Mouse (Mus musculus): ENCODE measurements around the gene Dusp5.

Dusp5 gene

DNA sequence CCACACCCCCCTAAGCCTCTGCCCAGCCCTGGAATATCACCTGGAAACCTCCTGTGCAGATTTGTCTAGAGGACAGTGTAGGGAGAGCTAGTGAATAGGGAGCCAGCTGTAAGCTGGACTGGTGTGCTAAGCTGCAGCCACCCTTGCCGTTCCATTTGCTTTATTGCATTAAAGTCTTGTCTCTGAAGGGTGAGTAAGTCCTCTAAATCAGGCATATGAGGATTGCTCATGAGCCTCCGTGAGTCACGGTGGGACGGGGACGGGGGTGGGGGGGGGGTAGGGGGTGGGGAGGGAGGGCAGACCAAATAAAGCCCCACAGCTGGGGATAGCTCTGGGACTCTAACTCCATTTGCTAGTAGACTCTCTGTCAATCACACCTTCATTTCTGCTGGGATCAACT is 14.7 kb downstream of the Dusp5 start:
- no peak for DNase-seq (ENCODE audit: extremely low spot score)

DNA sequence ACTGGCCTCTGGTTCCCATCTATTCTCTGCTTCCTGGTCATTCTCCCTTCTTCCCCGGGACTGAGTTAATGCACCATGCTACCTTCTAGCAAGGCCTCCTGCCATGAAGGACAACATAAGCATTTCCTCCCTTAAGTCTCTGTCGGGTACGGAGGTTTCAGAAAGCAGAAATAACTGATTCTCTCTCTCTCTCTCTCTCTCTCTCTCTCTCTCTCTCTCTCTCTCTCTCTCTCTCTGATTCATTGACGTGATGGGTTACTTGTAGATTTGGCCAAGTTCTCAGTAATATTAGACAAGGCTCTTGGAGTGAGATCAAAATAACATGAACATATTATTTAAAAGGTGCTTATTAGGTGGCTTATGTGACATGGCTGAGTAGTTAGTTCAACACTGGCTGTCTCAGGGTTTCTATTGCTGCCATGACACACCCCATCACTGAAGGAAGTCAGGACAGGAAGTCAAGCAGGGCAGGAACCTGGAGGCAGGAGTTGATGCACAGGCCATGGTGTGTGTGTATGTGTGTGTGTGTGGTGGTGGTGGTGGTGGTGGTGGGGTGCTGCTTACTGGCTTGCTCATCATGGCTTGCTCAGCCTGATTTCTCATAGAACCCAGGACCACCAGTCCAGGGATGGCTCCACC is 16.1 kb downstream of the Dusp5 start:
- no peak for DNase-seq (ENCODE audit: extremely low spot score)

DNA sequence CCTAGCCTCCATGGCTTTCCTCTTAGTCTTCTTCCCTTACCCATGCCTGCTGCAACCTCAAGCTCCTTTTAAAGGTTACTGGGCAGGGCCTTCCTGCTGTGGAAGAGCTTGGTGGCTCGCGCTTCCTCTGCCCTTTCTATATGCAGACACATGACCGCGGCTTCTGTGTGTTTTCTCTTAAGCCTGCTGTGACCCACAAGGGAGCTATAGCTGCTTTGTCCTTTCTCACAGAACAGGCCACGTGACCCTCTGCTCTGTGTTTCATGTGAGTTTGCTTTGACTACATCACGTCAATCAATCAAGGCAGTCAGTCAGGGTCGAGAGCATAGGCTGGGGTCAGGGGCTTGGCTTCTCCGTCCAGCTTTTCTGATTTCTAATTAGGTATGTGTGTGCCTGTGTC is 18.7 kb downstream of the Dusp5 start:
- DNase-seq (ENCODE audit: extremely low spot score): peak; percentile 31

DNA sequence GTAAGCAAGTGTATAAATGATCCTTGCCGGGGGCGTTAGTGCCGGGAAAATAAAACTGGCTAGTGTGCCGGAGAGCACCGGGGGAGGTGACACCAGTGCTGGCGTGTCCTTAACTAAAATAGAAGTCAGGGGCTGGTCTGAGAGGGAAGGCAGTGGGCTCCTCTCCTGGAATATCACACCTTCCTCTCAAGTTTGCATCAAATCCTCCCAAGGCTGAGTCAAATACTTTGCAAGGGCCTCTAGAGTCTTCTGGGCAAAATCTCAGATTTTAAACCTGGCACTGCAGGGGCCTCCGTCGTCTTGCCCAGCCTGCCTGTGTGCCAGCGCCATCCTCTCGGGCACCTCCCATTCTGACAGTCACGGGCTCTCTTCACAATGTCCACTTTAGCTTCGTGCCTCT is 22.1 kb downstream of the Dusp5 start:
- no peak for DNase-seq (ENCODE audit: extremely low spot score)

DNA sequence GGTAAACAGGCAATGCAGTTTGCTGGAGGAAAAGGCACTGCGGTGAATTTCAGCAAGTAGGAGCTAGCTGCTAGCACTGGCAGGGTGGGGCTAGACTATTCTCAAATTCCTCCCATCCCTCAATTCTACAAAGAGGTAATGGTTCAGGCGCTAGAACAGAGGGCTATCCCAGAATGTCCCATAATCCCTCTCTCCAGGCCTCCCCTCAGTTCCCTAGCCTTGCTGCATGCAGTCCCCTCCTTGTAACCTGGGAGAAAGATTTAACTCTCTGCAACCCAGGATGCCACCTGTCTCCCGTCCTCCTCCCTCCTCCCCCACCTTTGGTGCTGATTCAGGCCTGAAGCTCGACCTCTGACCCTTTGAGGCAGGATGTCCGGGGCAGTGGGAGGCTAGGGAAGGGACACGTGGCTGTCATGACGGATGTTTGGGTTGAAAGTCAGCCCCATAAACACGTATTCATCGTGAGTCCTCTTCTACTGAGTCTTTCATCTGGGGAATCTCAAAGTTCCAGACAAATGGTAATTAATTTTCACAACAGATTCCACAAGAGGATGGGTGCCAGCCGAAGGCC is 23.4 kb downstream of the Dusp5 start:
- peak; percentile 47 for DNase-seq (ENCODE audit: extremely low spot score)

DNA sequence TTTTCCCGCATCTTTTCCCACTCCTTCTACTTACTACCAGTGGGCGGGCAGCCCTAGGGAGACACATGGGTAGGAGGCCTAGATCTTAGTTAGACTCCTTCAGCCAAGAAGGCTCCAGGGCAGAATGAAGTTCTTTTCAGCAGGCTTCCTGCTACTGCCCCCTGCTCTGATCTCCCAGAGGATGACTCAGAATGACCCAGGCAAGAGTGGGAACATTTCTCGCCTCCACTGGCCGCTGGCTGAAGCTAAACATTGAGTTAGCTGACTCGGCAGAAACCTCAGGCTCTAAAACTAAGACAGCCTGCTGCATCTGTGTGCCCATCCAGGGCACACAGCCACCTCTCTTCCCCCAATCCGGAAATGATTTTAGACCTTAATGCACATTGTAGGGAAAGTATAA is 23.9 kb downstream of the Dusp5 start:
- peak; percentile 16 for DNase-seq (ENCODE audit: extremely low spot score)

DNA sequence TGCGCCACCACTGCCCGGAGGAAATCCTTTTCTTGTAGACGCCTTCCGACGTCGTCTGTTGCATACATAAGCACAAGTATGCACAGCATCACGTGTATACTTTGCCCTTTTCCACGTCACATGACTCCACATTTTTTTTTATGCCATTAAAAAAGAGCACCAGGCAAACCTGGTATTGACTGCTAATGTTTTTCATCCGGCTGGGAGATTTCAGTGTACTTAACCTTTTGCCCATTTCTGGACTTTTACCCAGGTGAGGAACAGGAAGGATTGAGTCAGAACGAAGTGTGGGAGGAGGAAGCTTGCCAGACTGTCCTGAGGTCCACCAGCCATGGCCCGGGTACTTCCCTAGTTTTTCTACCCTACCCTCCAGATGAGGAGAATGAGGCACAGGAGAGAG is 25.5 kb downstream of the Dusp5 start:
- no peak for DNase-seq (ENCODE audit: extremely low spot score)

DNA sequence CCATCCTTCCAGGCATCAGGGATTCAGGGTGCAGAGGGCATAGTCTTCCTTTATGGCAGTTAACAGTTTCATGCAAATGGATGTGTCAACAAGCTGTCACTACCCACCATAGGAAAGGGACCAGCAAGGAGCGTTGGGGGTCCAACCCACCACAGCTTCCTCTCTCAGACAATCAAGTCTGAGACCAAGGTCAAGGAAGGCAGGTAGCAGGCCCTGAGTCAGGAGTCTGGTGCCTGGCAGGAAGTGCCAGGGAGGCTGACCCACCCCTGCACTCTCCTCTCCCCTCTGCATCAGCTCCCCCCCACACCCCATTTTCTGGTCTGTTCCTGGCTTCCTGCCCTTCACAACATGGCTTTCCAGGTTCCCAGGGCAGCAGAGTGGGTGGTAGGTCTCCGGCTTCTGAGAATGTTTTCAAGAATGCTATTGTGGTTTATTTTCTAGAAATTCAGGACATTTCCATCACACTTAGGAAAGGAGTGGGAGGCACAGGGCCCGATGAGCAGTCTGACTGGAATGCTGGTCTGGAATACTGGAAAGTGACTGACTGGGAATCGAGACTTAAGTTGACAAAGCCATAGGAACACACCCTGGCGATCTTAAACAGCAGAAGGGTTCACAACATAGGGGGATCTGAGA is 26.2 kb downstream of the Dusp5 start:
- no peak for DNase-seq (ENCODE audit: extremely low spot score)

DNA sequence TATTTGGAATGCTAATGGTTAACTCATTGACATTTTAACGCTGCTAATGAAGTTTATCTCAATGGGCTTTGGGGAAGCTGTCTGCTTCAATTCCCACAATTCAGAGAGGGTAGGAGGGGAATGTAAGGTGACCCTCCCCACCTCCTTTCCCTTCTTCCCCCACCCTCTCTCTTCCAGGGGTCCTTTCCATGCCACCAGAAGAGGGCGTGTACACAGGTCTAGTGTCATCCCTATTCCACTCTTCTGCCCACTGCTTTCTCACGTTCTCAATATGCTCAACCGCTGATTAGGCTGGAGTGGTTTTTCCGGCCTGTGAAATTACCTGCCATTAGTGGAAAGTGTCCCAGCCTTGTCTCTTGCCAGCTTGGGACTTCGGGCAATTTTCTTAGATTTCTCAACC is 27.9 kb downstream of the Dusp5 start:
- DNase-seq (ENCODE audit: extremely low spot score): no peak

DNA sequence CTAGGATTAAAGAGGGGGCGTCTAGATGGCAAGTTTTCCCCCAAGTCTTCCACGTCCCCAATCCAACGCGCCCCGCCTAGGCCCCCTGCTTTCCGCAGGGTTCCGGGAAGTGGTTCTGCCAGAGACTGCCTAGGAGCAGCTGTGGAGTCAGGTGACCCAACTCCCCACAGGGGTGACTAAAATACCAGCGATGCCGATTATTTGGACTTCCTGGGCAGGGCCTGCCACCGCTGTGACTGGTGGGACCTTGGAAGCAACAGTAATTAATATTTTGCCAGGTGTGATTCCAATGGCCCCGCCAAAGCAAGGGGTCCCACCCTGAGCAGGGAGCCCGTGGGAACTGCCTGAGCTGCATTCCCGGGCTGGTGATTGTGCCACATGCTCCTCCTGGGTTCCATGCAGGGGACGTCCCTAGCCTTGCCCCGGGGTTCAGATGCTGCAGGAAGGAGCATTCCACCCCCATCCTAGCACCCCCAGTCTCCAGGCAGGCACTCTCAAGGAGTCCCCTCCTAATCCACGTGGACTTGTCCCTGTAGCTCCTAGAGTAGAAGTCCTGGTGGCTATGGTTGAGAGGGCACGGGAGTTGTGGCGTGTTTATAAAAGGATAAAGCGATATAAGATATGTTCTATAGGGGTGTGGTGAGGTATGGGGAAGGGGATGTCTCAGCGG is 28.5 kb downstream of the Dusp5 start:
- DNase-seq (ENCODE audit: extremely low spot score): peak; percentile 24

DNA sequence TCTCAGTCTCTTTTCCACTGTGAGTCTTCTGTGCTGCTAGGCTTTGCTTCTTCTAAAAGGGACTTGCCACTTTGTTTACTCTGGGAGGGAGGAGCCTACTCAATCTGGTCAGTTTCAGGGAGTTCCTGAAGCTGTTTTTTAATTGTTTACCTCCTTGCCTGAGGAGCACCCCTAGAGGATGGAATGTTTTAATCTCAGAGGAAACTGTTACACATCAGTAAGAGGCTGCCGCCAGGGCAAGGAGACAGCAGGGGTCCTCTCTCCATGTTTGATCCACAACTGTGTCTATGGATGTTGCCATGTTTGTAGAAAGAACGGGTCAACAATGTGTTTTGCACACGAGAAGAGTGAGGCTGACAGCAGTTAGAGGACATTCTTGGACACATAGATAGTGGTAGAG is 31.5 kb downstream of the Dusp5 start:
- no peak for DNase-seq (ENCODE audit: extremely low spot score)

DNA sequence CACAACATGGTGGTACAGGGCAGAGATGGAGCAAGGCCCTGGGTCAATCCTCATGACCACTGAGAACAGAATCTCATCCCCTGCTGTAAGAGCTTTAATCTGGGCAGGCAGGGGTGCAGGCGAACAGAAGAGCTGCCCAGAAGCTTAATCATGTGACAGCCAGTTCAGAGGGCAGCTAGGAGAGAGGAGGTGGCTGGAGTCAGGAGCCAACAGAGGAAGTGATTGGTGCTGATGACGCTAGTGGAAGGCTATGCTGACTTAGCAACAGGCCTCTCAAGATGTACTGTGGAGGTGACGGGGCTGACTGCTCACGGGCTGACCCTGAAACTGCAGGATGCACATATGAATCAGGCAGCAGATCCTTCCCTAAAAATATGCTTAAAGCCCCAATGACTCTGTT is 35.3 kb downstream of the Dusp5 start:
- DNase-seq (ENCODE audit: extremely low spot score): no peak

DNA sequence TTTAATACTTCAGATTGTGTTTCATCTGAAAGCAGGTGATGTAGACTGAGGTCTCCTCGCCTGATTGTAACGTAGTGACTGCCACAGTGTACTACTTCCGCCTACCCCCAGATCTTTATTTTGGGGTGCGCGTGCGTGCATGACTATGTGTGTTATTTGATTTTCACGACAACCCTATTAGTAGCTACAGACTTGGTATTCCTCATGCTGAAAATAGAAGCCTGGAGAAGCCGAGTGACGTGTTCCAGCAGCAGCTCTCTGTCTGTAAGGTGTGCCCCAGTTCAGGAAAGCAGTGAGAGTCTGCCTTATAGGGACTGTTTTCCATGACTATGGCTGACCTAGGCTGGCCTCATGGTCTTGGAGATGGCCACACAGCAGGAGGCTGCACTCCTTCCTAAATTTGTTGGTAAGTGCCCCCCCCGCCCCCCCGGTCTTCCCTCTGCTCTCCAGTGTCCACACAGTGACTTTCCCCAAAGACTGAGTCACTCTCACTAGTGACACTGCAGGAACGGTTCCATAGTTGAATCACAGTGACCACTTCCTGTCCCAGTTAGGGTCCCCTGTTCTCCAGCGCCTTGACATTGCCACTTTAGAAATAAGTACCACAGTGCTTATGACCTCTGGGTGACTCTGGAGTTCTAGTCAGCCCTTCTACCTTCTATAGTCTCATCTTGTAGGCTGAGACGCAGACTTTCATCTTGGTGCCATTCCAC is 36.8 kb downstream of the Dusp5 start:
- DNase-seq (ENCODE audit: extremely low spot score): no peak

DNA sequence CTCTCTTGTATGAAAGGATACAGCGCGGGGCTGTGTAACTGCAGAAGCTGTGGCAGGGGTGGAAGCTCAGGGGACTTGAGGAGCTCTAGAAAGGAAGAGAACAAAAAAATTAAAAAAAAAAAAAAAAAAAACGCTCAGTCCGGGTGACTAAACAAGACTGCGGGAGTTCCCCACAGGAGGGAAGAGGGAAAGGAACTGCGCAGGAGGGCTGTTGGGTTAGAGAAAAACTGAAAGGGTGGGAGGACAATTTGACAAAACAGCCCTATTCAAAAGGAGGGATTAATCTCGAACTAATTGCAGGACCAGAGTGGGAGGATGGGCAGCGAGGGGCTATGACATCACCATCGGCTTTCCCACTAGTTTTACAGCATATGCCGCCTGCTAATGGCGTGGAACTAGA is 39.0 kb downstream of the Dusp5 start:
- no peak for DNase-seq (ENCODE audit: extremely low spot score)

DNA sequence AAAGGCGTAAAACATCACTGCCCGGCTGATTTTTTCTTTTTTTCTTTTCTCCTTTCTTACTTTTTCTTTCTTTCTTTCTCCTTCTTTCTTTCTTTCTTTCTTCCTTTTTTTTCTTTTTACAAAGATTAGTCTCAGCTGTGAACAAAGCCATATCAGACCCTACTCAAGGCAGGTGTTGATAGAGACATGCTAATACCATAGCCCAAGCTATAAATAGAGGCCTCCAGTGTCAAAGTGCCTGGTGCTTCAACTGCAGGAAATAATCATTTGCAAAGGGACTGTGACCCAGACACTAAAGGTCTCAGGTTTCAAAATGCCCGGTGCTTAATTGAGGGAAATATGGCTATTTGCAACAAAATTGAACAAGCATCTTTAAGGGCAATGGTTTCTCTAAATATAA is 39.6 kb downstream of the Dusp5 start:
- no peak for DNase-seq (ENCODE audit: extremely low spot score)

DNA sequence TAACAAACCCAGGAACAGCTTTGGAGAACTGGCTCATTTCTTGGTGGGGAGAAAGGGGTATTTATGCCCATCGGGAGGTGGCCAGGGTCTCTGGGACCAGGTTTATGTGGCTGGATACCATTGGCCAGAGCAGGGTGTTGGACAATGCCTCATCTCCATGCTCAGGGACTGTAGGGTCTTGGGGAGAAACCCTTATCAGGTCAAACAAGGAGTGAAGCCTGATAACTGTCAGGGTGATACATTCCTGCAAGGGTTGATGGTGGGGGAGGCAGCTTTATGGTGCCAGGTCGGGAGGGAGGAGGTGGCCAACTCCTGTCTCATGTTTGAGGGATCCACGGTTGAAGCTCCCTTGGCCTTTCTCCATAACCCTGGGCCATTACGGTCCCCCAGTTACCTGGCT is 42.1 kb downstream of the Dusp5 start:
- no peak for DNase-seq (ENCODE audit: extremely low spot score)

DNA sequence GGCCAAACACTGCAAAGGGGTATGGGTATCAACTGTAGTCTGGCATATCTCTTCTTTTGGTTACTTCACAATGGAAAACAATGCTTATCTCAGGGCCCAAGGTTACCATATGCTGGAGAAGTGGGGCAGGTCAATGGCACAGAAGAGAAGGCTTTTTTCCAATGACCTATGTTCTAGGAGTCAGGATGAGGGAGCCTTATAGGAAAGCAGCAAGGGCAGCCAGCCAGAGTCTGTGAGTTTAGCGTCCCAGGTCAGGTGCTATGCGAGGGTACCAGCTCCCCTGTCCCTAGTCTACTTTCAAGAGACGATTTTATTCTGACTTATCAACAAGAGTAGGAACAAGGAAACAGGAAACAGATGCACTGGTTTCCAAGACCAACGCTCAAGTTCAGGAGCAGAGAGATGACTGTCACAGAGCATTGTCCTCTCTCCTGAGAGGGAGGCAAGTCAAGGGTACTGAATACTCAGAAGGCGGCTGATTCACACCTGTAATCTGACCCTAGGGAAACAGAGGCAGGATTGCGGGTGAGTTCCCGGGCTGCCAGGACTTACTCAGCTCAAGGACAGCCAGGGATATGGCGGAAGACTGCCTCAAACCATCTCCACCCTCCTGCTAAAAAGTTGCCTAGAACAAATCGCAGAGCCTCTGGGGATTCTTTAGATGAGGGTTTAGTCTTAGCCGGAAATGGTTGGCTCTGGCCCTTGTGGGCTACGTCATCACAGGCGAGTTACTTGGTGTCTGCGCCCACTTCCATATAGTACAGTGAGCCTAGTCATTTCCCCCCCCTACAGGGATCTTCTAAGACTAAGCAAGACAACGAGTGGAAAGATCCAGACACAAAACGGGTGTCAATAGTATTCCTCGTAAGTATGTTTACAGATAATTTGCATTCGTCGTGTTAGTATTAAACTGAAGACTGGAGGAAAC is 42.9 kb downstream of the Dusp5 start:
- DNase-seq (ENCODE audit: extremely low spot score): no peak

DNA sequence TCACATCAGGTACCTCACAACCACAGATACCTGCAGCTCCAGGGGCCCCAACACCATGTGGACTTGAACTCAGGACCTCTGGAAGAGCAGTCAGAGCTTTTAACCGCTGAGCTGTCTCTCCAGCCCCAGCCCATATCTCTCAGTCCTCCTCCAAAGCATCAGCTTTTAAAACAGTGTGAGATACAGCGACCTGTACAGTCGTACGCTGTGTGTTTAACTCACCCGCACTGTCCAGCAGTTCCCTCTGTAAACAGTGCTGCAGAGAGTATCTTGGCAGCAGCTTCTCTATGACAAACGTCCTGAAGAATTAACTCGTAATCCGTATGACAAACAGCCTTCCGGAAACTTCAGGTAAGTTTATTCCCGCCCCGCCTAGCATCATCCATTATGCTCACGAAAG is 43.7 kb downstream of the Dusp5 start:
- no peak for DNase-seq (ENCODE audit: extremely low spot score)

DNA sequence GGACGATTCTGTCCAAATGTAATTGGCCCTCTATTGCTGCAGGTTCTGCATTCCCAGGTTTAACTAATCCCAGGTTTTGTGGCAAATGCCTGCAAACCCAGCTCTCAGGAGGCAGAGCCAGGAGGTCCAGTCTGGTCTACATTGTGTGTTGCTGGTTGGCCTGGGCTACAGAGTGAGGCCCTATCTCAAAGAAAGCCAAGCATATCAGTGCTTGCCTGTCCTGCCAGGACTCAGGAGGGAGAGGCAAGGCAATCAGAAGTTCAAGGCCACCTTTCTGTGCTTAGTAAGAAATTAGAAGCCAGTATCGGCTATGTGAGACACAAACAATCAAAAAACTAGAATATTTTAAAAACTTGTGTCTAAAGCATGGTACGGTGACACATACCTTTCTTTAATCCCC is 44.2 kb downstream of the Dusp5 start:
- DNase-seq (ENCODE audit: extremely low spot score): no peak

DNA sequence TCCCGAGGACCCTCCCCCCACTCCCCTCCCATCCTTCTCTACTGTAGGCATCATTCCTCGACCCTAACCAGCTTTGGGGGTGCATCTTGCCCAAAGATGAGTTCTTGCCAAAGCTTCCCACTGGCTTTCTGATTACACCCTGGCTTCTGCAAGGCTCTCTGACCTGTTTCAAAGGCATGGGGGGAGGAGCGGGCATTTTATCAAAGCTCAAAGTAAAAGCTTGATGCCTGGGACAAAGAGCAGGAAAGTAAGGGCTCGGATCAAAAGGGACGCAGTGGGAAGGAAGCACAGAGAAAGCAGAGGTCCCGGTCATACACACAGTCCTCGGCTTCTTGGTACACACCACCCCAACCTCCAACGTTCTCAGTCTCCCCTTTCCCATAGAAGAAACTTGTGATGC is 45.2 kb downstream of the Dusp5 start:
- DNase-seq (ENCODE audit: extremely low spot score): no peak

DNA sequence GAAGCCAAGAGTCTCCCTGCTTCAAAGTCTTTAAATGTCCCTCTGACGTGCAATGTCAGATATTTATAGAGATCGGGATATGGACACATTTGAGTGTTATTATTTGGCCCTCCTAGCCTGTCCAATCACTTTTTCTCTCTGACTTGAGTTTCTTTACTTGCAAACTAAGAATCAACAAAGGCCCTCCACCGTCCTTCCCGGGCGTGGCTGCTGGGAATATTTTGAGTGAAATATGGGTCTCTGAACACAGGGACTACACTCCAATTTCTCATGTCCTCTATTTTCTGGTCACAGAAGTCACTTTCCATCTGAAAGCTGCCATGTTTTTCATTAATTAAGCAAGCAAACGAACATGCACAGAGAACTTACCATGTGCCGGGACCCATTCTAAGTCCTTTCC is 45.6 kb downstream of the Dusp5 start:
- no peak for DNase-seq (ENCODE audit: extremely low spot score)
